Mouse (Mus musculus) spleen, adult 2 months (tissue): Measurements from ENCODE around the gene Tmprss6.

Experiments
- CTCF ChIP-seq: fragments of 200-500 bp; IDR thresholded peaks from 2 replicates; pipeline ENCODE4 v1.5.1; 2011; ENCODE audit warnings: mild to moderate bottlenecking, inconsistent platforms; ENCODE audit not compliant: insufficient read depth, insufficient read length, insufficient replicate concordance; ENCODE audit errors: extremely low read depth
- POLR2A ChIP-seq: fragments of 200-500 bp; IDR thresholded peaks from 2 replicates; pipeline ENCODE4 v1.6.1; 2011; ENCODE audit warnings: low read depth, low read length, inconsistent platforms

GRCm38 (mm10) chr15:78450419-78450768 is 18.0 kb downstream of the Tmprss6 start:
- TF ChIP-seq CTCF (no peak), POLR2A (no peak)
